ENCODE assay signal across 28 mouse cellular contexts in genomic region chr10:28167097-28167496, GRCm38 (mm10).
DNase-seq lines count a peak whose midpoint lies in the region; ATAC-seq and TF ChIP-seq lines count a peak whose summit lies in the region.
"Had no signal": no experiment of that assay in that cellular context is flagged by ENCODE, and none has a peak within 500 bp of the region (broad histone marks: within the 10 kb centered on the region; RNA-seq: fewer than 3 reads in every experiment).

No protein-coding gene starts in this region.

- peak overlapping the region; percentile 8; the same call in 1 of the 2 replicates for H3K27ac ChIP-seq in heart, postnatal 0 days (ENCODE audit: low read depth)
- H3K27ac ChIP-seq in heart, embryonic 12.5 days (ENCODE audit: poor library complexity, severe bottlenecking), result no peak overlapping the region
- no peak overlapping the region for H3K27ac ChIP-seq in kidney, postnatal 0 days
- H3K27ac ChIP-seq: embryonic facial prominence, embryonic 13.5 days; gastrocnemius, adult 2 months; heart, embryonic 10.5 days; hindbrain, embryonic 10.5 days; intestine, embryonic 15.5 days; layer of hippocampus, adult 2 months; limb, embryonic 13.5 days; liver, embryonic 13.5 days; midbrain, embryonic 10.5 days; neural tube, embryonic 15.5 days had no signal

- no peaks in the 10 kb centered on the region for H3K9me3 ChIP-seq in heart, postnatal 0 days (replicated peaks; ENCODE audit: control insufficient read depth, low read length)
- no peaks in the 10 kb centered on the region for H3K9me3 ChIP-seq in heart, embryonic 12.5 days (replicated peaks)
- H3K9me3 ChIP-seq in kidney, postnatal 0 days (replicated peaks; ENCODE audit: low read length), result no peaks in the 10 kb centered on the region
- H3K9me3 ChIP-seq: embryonic facial prominence, embryonic 13.5 days; heart, embryonic 10.5 days; hindbrain, embryonic 10.5 days; intestine, embryonic 15.5 days; limb, embryonic 13.5 days; liver, embryonic 13.5 days; midbrain, embryonic 10.5 days; neural tube, embryonic 15.5 days had no signal

- no peak for DNase-seq in heart, postnatal 0 days (ENCODE audit: low spot score)
- peak; percentile 77 for DNase-seq in kidney, postnatal 0 days (ENCODE audit: low spot score)
- DNase-seq in kidney, adult 18-20 months, result no peak
- DNase-seq in 3T3-L1 (ENCODE audit: low read depth, low spot score) (peak; percentile 63), adipocyte (ENCODE audit: low spot score) (peak; percentile 38)
- DNase-seq in urinary bladder, postnatal 36 days (ENCODE audit: low spot score in 2 of 2), result no peak
- DNase-seq in layer of hippocampus, adult 9-11 months, result no peak
- DNase-seq: adrenal gland, postnatal 10 days; cerebellum, adult 18-20 months; cerebellum, postnatal 25 days; gastrocnemius, adult 2 months; heart, postnatal 10 days; liver, embryonic 13.5 days; right cerebral cortex, postnatal 14 days; spleen, adult 18-20 months; thymus, postnatal 14 days had no signal

- no peaks in the 10 kb centered on the region for H3K36me3 ChIP-seq in heart, postnatal 0 days (replicated peaks; ENCODE audit: control insufficient read depth, insufficient read depth, low read length)
- H3K36me3 ChIP-seq in heart, embryonic 12.5 days, result no peaks in the 10 kb centered on the region
- H3K36me3 ChIP-seq in kidney, postnatal 0 days (ENCODE audit: insufficient read depth, low read length), result no peaks in the 10 kb centered on the region
- H3K36me3 ChIP-seq: embryonic facial prominence, embryonic 13.5 days; heart, embryonic 10.5 days; hindbrain, embryonic 10.5 days; intestine, embryonic 15.5 days; limb, embryonic 13.5 days; liver, embryonic 13.5 days; midbrain, embryonic 10.5 days; neural tube, embryonic 15.5 days had no signal

- H3K9ac ChIP-seq in heart, postnatal 0 days (replicated peaks; ENCODE audit: low read depth, low read length), result no peak overlapping the region
- H3K9ac ChIP-seq in heart, embryonic 12.5 days, result no peak overlapping the region
- no peak overlapping the region for H3K9ac ChIP-seq in kidney, postnatal 0 days (ENCODE audit: low read depth, low read length)
- H3K9ac ChIP-seq: embryonic facial prominence, embryonic 13.5 days; intestine, embryonic 15.5 days; limb, embryonic 13.5 days; liver, embryonic 13.5 days; neural tube, embryonic 15.5 days had no signal

- WGBS in heart, postnatal 0 days, result 43% methylated on average over 2 of the region's 2 CpGs
- WGBS in heart, embryonic 12.5 days, result 60% methylated on average over 2 of the region's 2 CpGs
- WGBS in kidney, postnatal 0 days, result 42% methylated on average over 2 of the region's 2 CpGs

- TF ChIP-seq EP300 in heart, postnatal 0 days (IDR thresholded peaks at IDR 0.05; ENCODE audit: low read depth), result no peak

- TF ChIP-seq CTCF in heart, postnatal 0 days (IDR thresholded peaks at IDR 0.05; ENCODE audit: low read depth), result no peak
- no peak for TF ChIP-seq CTCF in kidney, postnatal 0 days (IDR thresholded peaks at IDR 0.05; ENCODE audit: low read depth)

- no peak; the same call in 1 of the 2 replicates for ATAC-seq in heart, postnatal 0 days (ENCODE audit: insufficient read depth, low read depth)
- no peak for ATAC-seq in heart, embryonic 12.5 days (ENCODE audit: insufficient number of reproducible peaks, low FRiP score)
- no peak for ATAC-seq in kidney, postnatal 0 days (replicated peaks; ENCODE audit: low FRiP score, low read depth)
- ATAC-seq: activated CD4-positive, CD25-positive, alpha-beta regulatory T cell, adult 4 months; forebrain, embryonic 14.5 days; hindbrain, embryonic 16.5 days had no signal

- no peaks in the 10 kb centered on the region for H3K27me3 ChIP-seq in heart, postnatal 0 days (ENCODE audit: control insufficient read depth, insufficient read depth, low read length)
- H3K27me3 ChIP-seq in heart, embryonic 12.5 days (replicated peaks), result no peaks in the 10 kb centered on the region
- no peaks in the 10 kb centered on the region for H3K27me3 ChIP-seq in kidney, postnatal 0 days (ENCODE audit: insufficient read depth, low read length)
- H3K27me3 ChIP-seq: embryonic facial prominence, embryonic 13.5 days; intestine, embryonic 15.5 days; limb, embryonic 13.5 days; liver, embryonic 13.5 days; neural tube, embryonic 15.5 days had no signal

- H3K4me1 ChIP-seq in heart, postnatal 0 days (ENCODE audit: control insufficient read depth, insufficient read depth), result peaks cover 25% of the 10 kb centered on the region
- H3K4me1 ChIP-seq in heart, embryonic 12.5 days (replicated peaks), result peaks cover 24% of the 10 kb centered on the region
- no peaks in the 10 kb centered on the region for H3K4me1 ChIP-seq in kidney, postnatal 0 days (replicated peaks; ENCODE audit: insufficient read depth, low read length)
- H3K4me1 ChIP-seq: liver, embryonic 13.5 days; midbrain, embryonic 10.5 days had no signal

- H3K4me2 ChIP-seq in heart, postnatal 0 days (ENCODE audit: low read depth, low read length), result no peak overlapping the region
- no peak overlapping the region for H3K4me2 ChIP-seq in heart, embryonic 12.5 days
- no peak overlapping the region for H3K4me2 ChIP-seq in kidney, postnatal 0 days (ENCODE audit: low read length)
- H3K4me2 ChIP-seq: embryonic facial prominence, embryonic 13.5 days; intestine, embryonic 15.5 days; limb, embryonic 13.5 days; liver, embryonic 13.5 days; neural tube, embryonic 15.5 days had no signal

- no peak overlapping the region for H3K4me3 ChIP-seq in heart, postnatal 0 days (ENCODE audit: low read depth, low read length)
- H3K4me3 ChIP-seq in heart, embryonic 12.5 days, result no peak overlapping the region
- H3K4me3 ChIP-seq in kidney, postnatal 0 days (replicated peaks; ENCODE audit: low read depth, low read length), result no peak overlapping the region
- H3K4me3 ChIP-seq: embryonic facial prominence, embryonic 13.5 days; gastrocnemius, adult 2 months; heart, embryonic 10.5 days; hindbrain, embryonic 10.5 days; intestine, embryonic 15.5 days; layer of hippocampus, adult 2 months; limb, embryonic 13.5 days; liver, embryonic 13.5 days; midbrain, embryonic 10.5 days; neural tube, embryonic 15.5 days had no signal

Comparison
In these comparisons a context has a peak if more than half of its experiments do, and no peak if none do; other contexts are left out.
1. DNase-seq: peak in kidney, postnatal 0 days (single experiment), 3T3-L1 (single experiment) and adipocyte (single experiment); none in heart, postnatal 0 days (single experiment), kidney, adult 18-20 months (single experiment), urinary bladder, postnatal 36 days (0 of 2) and layer of hippocampus, adult 9-11 months (single experiment).